Mouse (Mus musculus): ENCODE measurements around the gene Lpar3. TPM values are rescaled to one million over a fixed set of nuclear protein-coding genes. Genes with fewer than 3 reads are reported as not detected.

The Lpar3 gene
- polyA plus RNA-seq, 1 experiment from 2014 or later: 0.17 TPM

- 91% methylated on average over 5 of the region's 5 CpGs for WGBS
- H3K36me3 ChIP-seq (ENCODE audit: control insufficient read depth, insufficient read depth, low read length): no peaks in the 10 kb centered on the region
- H3K4me2 ChIP-seq (ENCODE audit: low read depth, low read length, severe bottlenecking): no peak overlapping the region
- DNase-seq (ENCODE audit: low spot score): no peak
- no peak overlapping the region for H3K4me3 ChIP-seq (ENCODE audit: low read depth, low read length)
- H3K4me1 ChIP-seq (replicated peaks; ENCODE audit: control insufficient read depth, insufficient read depth, low read length): no peaks in the 10 kb centered on the region
- no peaks in the 10 kb centered on the region for H3K9me3 ChIP-seq (ENCODE audit: control insufficient read depth, low read length)
- no peak for ATAC-seq (replicated peaks; ENCODE audit: low FRiP score)
- no peak overlapping the region for H3K9ac ChIP-seq (ENCODE audit: low read length)
- H3K27ac ChIP-seq (ENCODE audit: low read depth, low read length): no peak overlapping the region
- H3K27me3 ChIP-seq (ENCODE audit: control insufficient read depth, insufficient read depth, low read length): no peaks in the 10 kb centered on the region
Observed at GRCm38 (mm10) chr3:146292515-146292914, 71.8 kb downstream of the Lpar3 start.

GRCm38 (mm10) chr3:146302451-146302850, 81.7 kb downstream of the Lpar3 start:
- Histone ChIP-seq H3K36me3 (ENCODE audit: control insufficient read depth, insufficient read depth, low read length) (no peaks in the 10 kb centered on the region), H3K9me3 (ENCODE audit: control insufficient read depth, low read length) (no peaks in the 10 kb centered on the region), H3K4me2 (ENCODE audit: low read depth, low read length, severe bottlenecking) (no peak overlapping the region), H3K4me3 (ENCODE audit: low read depth, low read length) (no peak overlapping the region), H3K27me3 (ENCODE audit: control insufficient read depth, insufficient read depth, low read length) (no peaks in the 10 kb centered on the region), H3K4me1 (replicated peaks; ENCODE audit: control insufficient read depth, insufficient read depth, low read length) (no peaks in the 10 kb centered on the region), H3K9ac (ENCODE audit: low read length) (no peak overlapping the region), H3K27ac (ENCODE audit: low read depth, low read length) (no peak overlapping the region)
- ATAC-seq (replicated peaks; ENCODE audit: low FRiP score) (no peak), DNase-seq (ENCODE audit: low spot score) (peak; percentile 8)
- 79% methylated on average over 3 of the region's 3 CpGs for WGBS

GRCm38 (mm10) chr3:146303194-146303593, 82.4 kb downstream of the Lpar3 start:
- Histone ChIP-seq H3K27ac (ENCODE audit: low read depth, low read length) (no peak overlapping the region), H3K4me1 (replicated peaks; ENCODE audit: control insufficient read depth, insufficient read depth, low read length) (no peaks in the 10 kb centered on the region), H3K4me2 (ENCODE audit: low read depth, low read length, severe bottlenecking) (no peak overlapping the region), H3K36me3 (ENCODE audit: control insufficient read depth, insufficient read depth, low read length) (no peaks in the 10 kb centered on the region), H3K4me3 (ENCODE audit: low read depth, low read length) (no peak overlapping the region), H3K27me3 (ENCODE audit: control insufficient read depth, insufficient read depth, low read length) (no peaks in the 10 kb centered on the region), H3K9ac (ENCODE audit: low read length) (no peak overlapping the region), H3K9me3 (ENCODE audit: control insufficient read depth, low read length) (no peaks in the 10 kb centered on the region)
- DNase-seq (ENCODE audit: low spot score): peak; percentile 17
- ATAC-seq (replicated peaks; ENCODE audit: low FRiP score): no peak
- 79% methylated on average over 5 of the region's 5 CpGs for WGBS

- no peak overlapping the region for H3K4me2 ChIP-seq (ENCODE audit: low read depth, low read length, severe bottlenecking)
- peak; percentile 33 for DNase-seq (ENCODE audit: low spot score)
- no peaks in the 10 kb centered on the region for H3K9me3 ChIP-seq (ENCODE audit: control insufficient read depth, low read length)
- H3K4me1 ChIP-seq (replicated peaks; ENCODE audit: control insufficient read depth, insufficient read depth, low read length): no peaks in the 10 kb centered on the region
- WGBS: 88% methylated on average over 21 of the region's 21 CpGs
- no peak overlapping the region for H3K27ac ChIP-seq (ENCODE audit: low read depth, low read length)
- no peaks in the 10 kb centered on the region for H3K36me3 ChIP-seq (ENCODE audit: control insufficient read depth, insufficient read depth, low read length)
- ATAC-seq (replicated peaks; ENCODE audit: low FRiP score): no peak
- no peaks in the 10 kb centered on the region for H3K27me3 ChIP-seq (ENCODE audit: control insufficient read depth, insufficient read depth, low read length)
- H3K4me3 ChIP-seq (ENCODE audit: low read depth, low read length): no peak overlapping the region
- H3K9ac ChIP-seq (ENCODE audit: low read length): no peak overlapping the region
Observed at GRCm38 (mm10) chr3:146304556-146305405, 84.0 kb downstream of the Lpar3 start.

- no peak overlapping the region for H3K4me3 ChIP-seq (ENCODE audit: low read depth, low read length)
- H3K9me3 ChIP-seq (ENCODE audit: control insufficient read depth, low read length): no peaks in the 10 kb centered on the region
- no peaks in the 10 kb centered on the region for H3K27me3 ChIP-seq (ENCODE audit: control insufficient read depth, insufficient read depth, low read length)
- WGBS: 73% methylated on average over 3 of the region's 3 CpGs
- no peak overlapping the region for H3K9ac ChIP-seq (ENCODE audit: low read length)
- H3K36me3 ChIP-seq (ENCODE audit: control insufficient read depth, insufficient read depth, low read length): no peaks in the 10 kb centered on the region
- H3K4me1 ChIP-seq (replicated peaks; ENCODE audit: control insufficient read depth, insufficient read depth, low read length): no peaks in the 10 kb centered on the region; the same call in 1 of the 2 replicates
- H3K27ac ChIP-seq (ENCODE audit: low read depth, low read length): no peak overlapping the region
- no peak overlapping the region for H3K4me2 ChIP-seq (ENCODE audit: low read depth, low read length, severe bottlenecking)
- DNase-seq (ENCODE audit: low spot score): peak; percentile 43
- ATAC-seq (replicated peaks; ENCODE audit: low FRiP score): no peak
Observed at GRCm38 (mm10) chr3:146307341-146307740, 86.6 kb downstream of the Lpar3 start.

- ATAC-seq (replicated peaks; ENCODE audit: low FRiP score) (no peak), DNase-seq (ENCODE audit: low spot score) (peak; percentile 14)
- Histone ChIP-seq H3K4me1 (replicated peaks; ENCODE audit: control insufficient read depth, insufficient read depth, low read length) (no peaks in the 10 kb centered on the region; the same call in 1 of the 2 replicates), H3K27me3 (ENCODE audit: control insufficient read depth, insufficient read depth, low read length) (no peaks in the 10 kb centered on the region), H3K4me3 (ENCODE audit: low read depth, low read length) (no peak overlapping the region), H3K9ac (ENCODE audit: low read length) (no peak overlapping the region), H3K36me3 (ENCODE audit: control insufficient read depth, insufficient read depth, low read length) (no peaks in the 10 kb centered on the region), H3K9me3 (ENCODE audit: control insufficient read depth, low read length) (no peaks in the 10 kb centered on the region), H3K4me2 (ENCODE audit: low read depth, low read length, severe bottlenecking) (no peak overlapping the region), H3K27ac (ENCODE audit: low read depth, low read length) (no peak overlapping the region)
- WGBS: 72% methylated on average over 2 of the region's 2 CpGs
Observed at GRCm38 (mm10) chr3:146307886-146308285, 87.1 kb downstream of the Lpar3 start.

GRCm38 (mm10) chr3:146309586-146309985, 88.8 kb downstream of the Lpar3 start:
- WGBS: 85% methylated on average over 8 of the region's 8 CpGs
- Histone ChIP-seq H3K36me3 (ENCODE audit: control insufficient read depth, insufficient read depth, low read length) (no peaks in the 10 kb centered on the region), H3K27me3 (ENCODE audit: control insufficient read depth, insufficient read depth, low read length) (no peaks in the 10 kb centered on the region), H3K4me1 (replicated peaks; ENCODE audit: control insufficient read depth, insufficient read depth, low read length) (no peaks in the 10 kb centered on the region; the same call in 1 of the 2 replicates), H3K27ac (ENCODE audit: low read depth, low read length) (no peak overlapping the region), H3K9ac (ENCODE audit: low read length) (no peak overlapping the region), H3K9me3 (ENCODE audit: control insufficient read depth, low read length) (no peaks in the 10 kb centered on the region), H3K4me3 (ENCODE audit: low read depth, low read length) (no peak overlapping the region), H3K4me2 (ENCODE audit: low read depth, low read length, severe bottlenecking) (no peak overlapping the region)
- ATAC-seq (replicated peaks; ENCODE audit: low FRiP score): no peak
- DNase-seq (ENCODE audit: low spot score): peak; percentile 46

GRCm38 (mm10) chr3:146311121-146311538, 90.4 kb downstream of the Lpar3 start:
- no peak overlapping the region for H3K4me3 ChIP-seq (ENCODE audit: low read depth, low read length)
- DNase-seq (ENCODE audit: low spot score): peak; percentile 70
- no peak overlapping the region for H3K27ac ChIP-seq (ENCODE audit: low read depth, low read length)
- ATAC-seq (replicated peaks; ENCODE audit: low FRiP score): peak; percentile 67
- no peaks in the 10 kb centered on the region for H3K27me3 ChIP-seq (ENCODE audit: control insufficient read depth, insufficient read depth, low read length)
- H3K4me2 ChIP-seq (ENCODE audit: low read depth, low read length, severe bottlenecking): no peak overlapping the region
- H3K9ac ChIP-seq (ENCODE audit: low read length): no peak overlapping the region
- H3K36me3 ChIP-seq (ENCODE audit: control insufficient read depth, insufficient read depth, low read length): no peaks in the 10 kb centered on the region
- H3K9me3 ChIP-seq (ENCODE audit: control insufficient read depth, low read length): no peaks in the 10 kb centered on the region
- 6% methylated on average over 9 of the region's 9 CpGs for WGBS
- H3K4me1 ChIP-seq (replicated peaks; ENCODE audit: control insufficient read depth, insufficient read depth, low read length): no peaks in the 10 kb centered on the region; the same call in 1 of the 2 replicates

- ATAC-seq (replicated peaks; ENCODE audit: low FRiP score): no peak
- no peak overlapping the region for H3K4me2 ChIP-seq (ENCODE audit: low read depth, low read length, severe bottlenecking)
- no peaks in the 10 kb centered on the region for H3K27me3 ChIP-seq (ENCODE audit: control insufficient read depth, insufficient read depth, low read length)
- DNase-seq (ENCODE audit: low spot score): peak; percentile 43
- H3K4me3 ChIP-seq (ENCODE audit: low read depth, low read length): no peak overlapping the region
- whole genome bisulfite sequencing: 88% methylated on average over 8 of the region's 8 CpGs
- H3K27ac ChIP-seq (ENCODE audit: low read depth, low read length): no peak overlapping the region
- peaks cover 12% of the 10 kb centered on the region for H3K4me1 ChIP-seq (replicated peaks; ENCODE audit: control insufficient read depth, insufficient read depth, low read length)
- no peak overlapping the region for H3K9ac ChIP-seq (ENCODE audit: low read length)
- no peaks in the 10 kb centered on the region for H3K36me3 ChIP-seq (ENCODE audit: control insufficient read depth, insufficient read depth, low read length)
- H3K9me3 ChIP-seq (ENCODE audit: control insufficient read depth, low read length): no peaks in the 10 kb centered on the region
Observed at GRCm38 (mm10) chr3:146315414-146315813, 94.7 kb downstream of the Lpar3 start.

Data from forebrain, embryonic 11.5 days (tissue).